Mouse (Mus musculus) stomach, postnatal 0 days (tissue): ENCODE measurements around the gene Mslnl. TPM values are rescaled to one million over a fixed set of nuclear protein-coding genes. Genes with fewer than 3 reads are reported as not detected.

Experiments used
- ATAC-seq: fragments of 200-750 bp; cut with Nextera tagmentation; 2 replicates; pipeline ENCODE4 v1.8.0; 2017; ENCODE audit not compliant: low FRiP score, low TSS enrichment
- DNase-seq: peaks from one replicate; pipeline ENCODE4 v3.0.0-alpha.2; 2016; ENCODE audit warnings: low spot score
- H3K27ac ChIP-seq: fragments of 300-500 bp; sonication (generic); replicated peaks from 2 replicates; pipeline ENCODE4 v1.5.1; 2014; ENCODE audit warnings: mild to moderate bottlenecking, control low read depth
- H3K27me3 ChIP-seq: fragments of 300-500 bp; sonication (generic); 2 replicates; pipeline ENCODE4 v1.6.1; 2014; ENCODE audit warnings: low read length; ENCODE audit not compliant: control insufficient read depth, insufficient read depth
- H3K36me3 ChIP-seq: fragments of 300-500 bp; sonication (generic); 2 replicates; pipeline ENCODE4 v1.6.1; 2014; ENCODE audit warnings: low read length, mixed read lengths; ENCODE audit not compliant: control insufficient read depth, insufficient read depth
- H3K4me1 ChIP-seq: fragments of 300-500 bp; sonication (generic); replicated peaks from 2 replicates; pipeline ENCODE4 v1.6.1; 2014; ENCODE audit warnings: antibody characterized with exemption; ENCODE audit not compliant: control insufficient read depth, insufficient read depth
- H3K4me2 ChIP-seq: fragments of 300-500 bp; sonication (generic); replicated peaks from 2 replicates; pipeline ENCODE4 v1.6.1; 2014; ENCODE audit warnings: low read depth, mild to moderate bottlenecking, control low read depth, moderate library complexity
- H3K4me3 ChIP-seq: fragments of 300-500 bp; sonication (generic); 2 replicates; pipeline ENCODE4 v1.5.1; 2014; ENCODE audit warnings: low read depth, low read length, control low read depth
- H3K9ac ChIP-seq: fragments of 300-500 bp; sonication (generic); 2 replicates; pipeline ENCODE4 v1.6.1; 2014; ENCODE audit warnings: mild to moderate bottlenecking, low read length, control low read depth, mixed read lengths
- H3K9me3 ChIP-seq: fragments of 300-500 bp; sonication (generic); 2 replicates; pipeline ENCODE4 v1.6.1; 2016; ENCODE audit warnings: low read length; ENCODE audit not compliant: control insufficient read depth
- CTCF ChIP-seq: IDR thresholded peaks from 2 replicates; pipeline ENCODE4 v1.5.1; 2016; ENCODE audit warnings: antibody characterized with exemption, low read depth, mild to moderate bottlenecking, moderate library complexity
- EP300 ChIP-seq: optimal IDR thresholded peaks from 2 replicates; pipeline ENCODE3; 2016; ENCODE audit warnings: antibody characterized with exemption
- WGBS: fragments of 180-500 bp; shearing (Covaris S2); extraction: QIAGEN DNeasy Blood & Tissue Kit; methylation state at CpG from one replicate; pipeline ENCODE4 v1.1.7; 2014; 5-methylcytosine and 5-hydroxymethylcytosine counted together
- polyA plus RNA-seq: library from polyadenylated mRNA; unstranded; fragments of >200 nt; fragmentation: Nextera tagmentation; extraction: Ambion mirVana; gene quantifications from 2 replicates; pipeline ENCODE4 v1.2.1, GENCODE M21; 2015

The Mslnl gene
- polyA plus RNA-seq, 1 experiment from 2014 or later, result 0.05 TPM

- Histone ChIP-seq H3K4me3 (no peak overlapping the region), H3K36me3 (peaks cover 5% of the 10 kb centered on the region; the same call in 1 of the 2 replicates), H3K27me3 (no peaks in the 10 kb centered on the region), H3K27ac (no peak overlapping the region), H3K4me1 (peaks cover 5% of the 10 kb centered on the region), H3K9me3 (no peaks in the 10 kb centered on the region), H3K4me2 (0 out of 2 replicates have a peak overlapping the region, but pooled peaks have one; percentile 77), H3K9ac (no peak overlapping the region)
- DNase-seq (no peak), ATAC-seq (no peak)
- TF ChIP-seq EP300, result no peak
- TF ChIP-seq CTCF, result no peak
- 74% methylated on average over 15 of the region's 15 CpGs for WGBS
Observed at GRCm38 (mm10) chr17:25783861-25784574, 48.2 kb downstream of the Mslnl start.

- H3K9ac ChIP-seq, result peak within 1 kb of the TSS; percentile 61
- under 1% methylated on average over 23 of the region's 23 CpGs for WGBS
- peak within 1 kb of the TSS; percentile 45 for H3K27ac ChIP-seq
- ATAC-seq (peak; percentile 82), DNase-seq (peak; percentile 95)
- H3K9me3 ChIP-seq, result no peaks in the 10 kb centered on the region
- H3K27me3 ChIP-seq, result no peaks in the 10 kb centered on the region
- peak within 1 kb of the TSS; percentile 69 for H3K4me3 ChIP-seq
- H3K36me3 ChIP-seq, result peaks cover 10% of the 10 kb centered on the region; the same call in 1 of the 2 replicates
- H3K4me2 ChIP-seq, result peak within 1 kb of the TSS; percentile 77
- peaks cover 5% of the 10 kb centered on the region for H3K4me1 ChIP-seq
- TF ChIP-seq EP300 (no peak), CTCF (peak; percentile 29)
Observed at GRCm38 (mm10) chr17:25785281-25785745, 49.5 kb downstream of the Mslnl start, which contains the start of gene Haghl. Gene Haghl, minus strand, starts transcription at chr17:25785673.

- Histone ChIP-seq H3K9ac (peak within 1 kb of the TSS; percentile 61; the same call in 1 of the 2 replicates), H3K36me3 (peaks cover 14% of the 10 kb centered on the region; the same call in 1 of the 2 replicates), H3K9me3 (no peaks in the 10 kb centered on the region), H3K27me3 (no peaks in the 10 kb centered on the region), H3K4me3 (peak within 1 kb of the TSS; percentile 69), H3K4me1 (peaks cover 5% of the 10 kb centered on the region), H3K4me2 (peak within 1 kb of the TSS; percentile 77), H3K27ac (peak within 1 kb of the TSS; percentile 45)
- no peak for DNase-seq
- ATAC-seq, result no peak
- no peak for TF ChIP-seq CTCF
- TF ChIP-seq EP300, result no peak
- 74% methylated on average over 3 of the region's 3 CpGs for WGBS
Observed at GRCm38 (mm10) chr17:25786280-25786679, 50.4 kb downstream of the Mslnl start, which contains the start of gene Ccdc78. Gene Ccdc78, plus strand, starts transcription at chr17:25786580.

GRCm38 (mm10) chr17:25786781-25787504 lies 51.1 kb downstream of the Mslnl start:
- H3K4me3 ChIP-seq, result no peak overlapping the region
- H3K27me3 ChIP-seq, result no peaks in the 10 kb centered on the region
- no peak overlapping the region for H3K9ac ChIP-seq
- H3K4me2 ChIP-seq, result no peak overlapping the region
- 91% methylated on average over 9 of the region's 9 CpGs for WGBS
- ATAC-seq, result no peak
- no peak overlapping the region for H3K27ac ChIP-seq
- TF ChIP-seq CTCF, result no peak
- TF ChIP-seq EP300, result no peak
- no peak for DNase-seq
- H3K36me3 ChIP-seq, result peaks cover 14% of the 10 kb centered on the region; the same call in 1 of the 2 replicates
- H3K9me3 ChIP-seq, result no peaks in the 10 kb centered on the region
- H3K4me1 ChIP-seq, result peaks cover 8% of the 10 kb centered on the region

- WGBS, result 20% methylated on average over 19 of the region's 19 CpGs
- Histone ChIP-seq H3K4me1 (peaks cover 3% of the 10 kb centered on the region; the same call in 1 of the 2 replicates), H3K36me3 (peaks cover 9% of the 10 kb centered on the region; the same call in 1 of the 2 replicates), H3K27ac (peak overlapping the region; percentile 93), H3K4me2 (peak overlapping the region; percentile 87), H3K4me3 (peak overlapping the region; percentile 79), H3K9me3 (no peaks in the 10 kb centered on the region), H3K27me3 (no peaks in the 10 kb centered on the region), H3K9ac (peak overlapping the region; percentile 76)
- TF ChIP-seq EP300 (no peak), CTCF (no peak)
- no peak for DNase-seq
- ATAC-seq, result no peak
Observed at GRCm38 (mm10) chr17:25791320-25791842, 55.5 kb downstream of the Mslnl start.
